Mouse (Mus musculus) testis, adult 2 months (tissue): Measurements from ENCODE around the gene Mogs. TPM values are rescaled to one million over a fixed set of nuclear protein-coding genes. Genes with fewer than 3 reads are reported as not detected.
A peak's percentile ranks its signal among the peaks of the same experiment; 100 is the strongest.

Experiments
- H3K27ac ChIP-seq: fragments of 200-500 bp; 2 replicates; pipeline ENCODE4 v1.5.1; 2012; ENCODE audit warnings: low read depth, low read length; ENCODE audit not compliant: control insufficient read depth, insufficient read depth
- H3K27me3 ChIP-seq: fragments of 200-500 bp; 2 replicates; pipeline ENCODE4 v1.6.1; 2012; ENCODE audit warnings: mild to moderate bottlenecking, low read length, moderate library complexity; ENCODE audit not compliant: control insufficient read depth, insufficient read depth
- H3K36me3 ChIP-seq: fragments of 200-500 bp; 2 replicates; pipeline ENCODE4 v1.6.1; 2012; ENCODE audit warnings: mild to moderate bottlenecking, low read length; ENCODE audit not compliant: control insufficient read depth, insufficient read depth
- H3K4me1 ChIP-seq: fragments of 200-500 bp; 2 replicates; pipeline ENCODE4 v1.6.1; 2012; ENCODE audit warnings: low read length; ENCODE audit not compliant: control insufficient read depth, insufficient read depth
- H3K4me3 ChIP-seq: fragments of 200-500 bp; 2 replicates; pipeline ENCODE4 v1.5.1; 2012; ENCODE audit warnings: low read depth, mild to moderate bottlenecking, low read length, moderate library complexity, mixed read lengths; ENCODE audit not compliant: control insufficient read depth
- CTCF ChIP-seq: fragments of 200-500 bp; IDR thresholded peaks from 2 replicates; pipeline ENCODE4 v1.5.1; 2012; ENCODE audit warnings: low read depth, mild to moderate bottlenecking, inconsistent platforms, low read length, moderate library complexity; ENCODE audit not compliant: control insufficient read depth, insufficient read depth, insufficient replicate concordance
- POLR2A ChIP-seq: fragments of 200-500 bp; IDR thresholded peaks from 2 replicates; pipeline ENCODE4 v1.6.1; 2012; ENCODE audit warnings: low read depth, mild to moderate bottlenecking, inconsistent platforms, low read length, moderate library complexity; ENCODE audit not compliant: control insufficient read depth
- polyA plus RNA-seq: library from polyadenylated mRNA; depleted of rRNA; stranded (reverse); fragments of >200 nt; gene quantifications from 2 replicates; pipeline ENCODE4 v1.2.3, GENCODE M21; 2012; rRNA removed

Gene Mogs
- 20.7 and 20.9 TPM in 2 replicates for polyA plus RNA-seq

DNA sequence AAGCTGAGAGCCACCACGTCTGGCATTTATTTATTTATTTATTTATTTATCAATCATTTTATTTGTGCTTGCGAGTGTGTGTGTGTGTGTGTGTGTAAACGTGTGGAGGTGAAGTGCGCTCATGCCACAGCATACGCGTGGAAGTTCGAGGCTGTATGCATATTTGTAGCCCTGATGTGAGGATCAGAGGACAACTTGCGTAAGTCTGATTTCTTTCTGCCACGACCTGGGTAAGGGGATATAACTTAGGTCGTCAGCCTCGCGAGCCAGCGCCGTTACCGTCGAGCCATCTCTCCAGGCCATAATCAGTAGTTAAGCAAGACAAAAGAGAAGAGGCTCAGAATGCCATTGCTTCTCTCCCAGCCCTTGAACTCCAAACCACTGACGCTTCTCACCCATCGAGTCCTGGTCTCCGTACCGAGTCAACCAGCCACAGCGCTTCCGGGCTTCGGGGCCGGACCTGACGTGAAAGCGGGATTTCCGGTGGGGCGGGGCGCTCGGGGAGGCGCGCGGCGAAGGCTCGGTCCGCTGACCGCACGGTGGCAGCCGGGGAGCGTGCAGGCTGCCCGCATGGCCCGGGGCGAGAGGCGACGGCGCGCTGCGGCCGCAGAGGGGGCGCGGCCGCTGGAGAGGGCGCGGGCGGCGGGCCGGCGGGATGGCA, at the start of gene Mogs:
Mogs (plus strand) TSS at position 486 of the 661 bp plus-strand sequence.
- peak within 1 kb of the TSS; percentile 99 for H3K4me3 ChIP-seq
- peak within 1 kb of the TSS; percentile 64 for H3K27ac ChIP-seq
- peaks cover 12% of the 10 kb centered on the region for H3K4me1 ChIP-seq
- no peaks in the 10 kb centered on the region for H3K27me3 ChIP-seq
- H3K36me3 ChIP-seq = no peaks in the 10 kb centered on the region; the same call in 1 of the 2 replicates
- no peak for TF ChIP-seq CTCF
- TF ChIP-seq POLR2A = peak; percentile 83

DNA sequence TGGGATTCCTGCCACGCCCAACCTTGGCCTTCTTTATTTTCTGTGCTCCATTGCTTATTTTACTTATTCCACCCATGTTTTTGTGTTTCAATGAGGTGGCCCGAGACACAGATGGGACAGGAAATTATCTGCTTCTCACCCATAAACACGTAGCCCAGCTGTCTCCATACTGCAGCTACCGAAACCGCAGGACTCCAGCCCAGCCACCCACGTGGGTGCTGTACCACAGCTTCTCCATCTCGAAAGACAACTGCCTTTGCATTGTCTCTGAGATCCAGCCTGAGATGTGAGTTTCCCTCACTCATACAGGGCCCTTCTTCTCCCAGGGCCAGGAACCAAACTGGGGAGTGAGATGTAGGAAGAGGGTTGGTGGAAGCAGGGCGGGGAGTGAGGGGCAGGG, 49.3 kb upstream of the Mogs start:
- Histone ChIP-seq H3K36me3 (no peaks in the 10 kb centered on the region), H3K27ac (no peak overlapping the region), H3K4me3 (no peak overlapping the region), H3K27me3 (peaks cover 2% of the 10 kb centered on the region; the same call in 1 of the 2 replicates), H3K4me1 (peaks cover 9% of the 10 kb centered on the region)
- TF ChIP-seq POLR2A (no peak), CTCF (no peak)

DNA sequence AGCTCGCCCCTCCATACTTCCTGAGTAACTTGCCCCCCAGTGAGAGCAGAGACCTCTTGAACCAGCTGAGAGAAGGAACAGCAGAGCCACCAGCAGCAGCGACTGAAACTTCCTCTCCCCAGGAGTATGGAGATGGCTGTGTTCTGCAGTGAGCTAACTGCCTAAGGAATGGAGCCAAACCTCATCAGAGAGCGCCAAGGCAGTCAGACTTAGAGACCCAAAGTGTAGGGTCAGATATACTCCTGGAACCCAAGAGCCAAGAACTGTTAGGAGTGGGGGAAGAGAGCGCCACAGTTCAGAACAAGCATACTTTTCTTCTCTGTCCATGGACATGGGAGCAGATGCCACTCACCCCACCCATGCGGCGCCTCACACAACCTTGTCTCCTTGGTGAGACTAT, 48.9 kb upstream of the Mogs start:
- no peak overlapping the region for H3K4me3 ChIP-seq
- H3K27ac ChIP-seq = no peak overlapping the region
- H3K36me3 ChIP-seq = no peaks in the 10 kb centered on the region
- peaks cover 3% of the 10 kb centered on the region; the same call in 1 of the 2 replicates for H3K27me3 ChIP-seq
- TF ChIP-seq CTCF = no peak
- TF ChIP-seq POLR2A = no peak
- H3K4me1 ChIP-seq = peaks cover 11% of the 10 kb centered on the region

DNA sequence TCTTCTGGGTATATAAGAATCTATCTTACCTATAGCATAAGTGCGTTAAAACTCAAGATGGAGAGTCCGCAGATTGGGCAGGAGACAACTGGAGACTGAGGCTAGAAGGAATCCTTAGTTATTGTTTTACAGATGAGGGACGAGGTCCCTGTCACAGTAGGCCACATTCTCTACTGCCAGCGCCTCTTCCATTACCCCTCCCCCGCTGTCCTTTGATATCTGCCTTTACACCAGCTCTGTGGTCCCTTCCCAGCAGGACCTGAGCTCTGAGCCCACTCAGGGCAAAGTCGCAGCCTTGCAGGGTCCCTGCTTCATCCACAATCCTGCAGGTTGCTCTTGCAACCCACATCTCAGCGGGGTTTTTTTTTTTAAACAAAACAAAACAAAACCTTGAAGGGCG, 47.1 kb upstream of the Mogs start:
- H3K4me3 ChIP-seq = no peak overlapping the region
- H3K27me3 ChIP-seq = peaks cover 3% of the 10 kb centered on the region; the same call in 1 of the 2 replicates
- no peaks in the 10 kb centered on the region for H3K36me3 ChIP-seq
- H3K4me1 ChIP-seq = peaks cover 12% of the 10 kb centered on the region
- H3K27ac ChIP-seq = no peak overlapping the region
- TF ChIP-seq POLR2A = no peak
- no peak for TF ChIP-seq CTCF

DNA sequence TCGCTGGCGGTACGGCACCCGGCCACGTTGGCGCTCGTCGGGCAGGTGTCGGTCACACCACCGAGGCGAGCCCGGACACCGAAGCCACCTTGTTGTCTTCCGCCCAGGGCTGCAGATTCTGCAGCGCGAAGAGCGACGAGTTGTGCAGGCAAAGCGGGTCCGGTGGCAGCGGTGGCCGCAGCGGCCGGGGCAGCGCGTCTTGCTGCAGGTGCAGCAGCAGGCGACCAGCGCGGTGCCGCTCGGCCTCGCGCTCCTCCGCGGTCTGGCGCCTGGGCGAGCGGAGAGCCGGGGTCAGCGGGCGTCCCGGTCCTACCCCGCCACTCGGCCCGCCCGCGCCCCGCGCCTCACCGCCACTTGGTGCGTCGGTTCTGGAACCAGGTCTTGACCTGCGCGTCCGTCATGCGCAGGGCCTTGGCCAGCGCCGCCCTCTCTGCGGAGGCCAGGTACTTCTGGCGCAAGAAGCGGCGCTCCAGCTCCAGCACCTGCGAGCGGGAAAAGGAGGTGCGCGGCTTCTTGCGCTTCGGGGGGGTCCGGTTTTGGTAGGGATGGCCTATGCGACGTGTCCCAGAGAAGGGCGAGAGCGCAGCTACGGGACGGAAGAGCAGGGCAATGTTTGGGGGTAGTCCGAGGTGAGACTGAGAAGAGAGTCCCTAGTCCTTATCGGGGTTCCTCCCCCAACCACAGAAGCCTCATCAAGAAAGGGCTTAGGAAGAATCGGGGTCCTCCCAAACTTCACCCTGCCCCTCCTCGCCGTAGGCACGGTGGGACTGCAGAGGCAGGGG, 46.4 kb upstream of the Mogs start:
- TF ChIP-seq CTCF = no peak
- TF ChIP-seq POLR2A = no peak
- Histone ChIP-seq H3K36me3 (no peaks in the 10 kb centered on the region), H3K4me1 (peaks cover 12% of the 10 kb centered on the region), H3K27ac (no peak overlapping the region), H3K27me3 (peaks cover 3% of the 10 kb centered on the region; the same call in 1 of the 2 replicates), H3K4me3 (no peak overlapping the region; the same call in 1 of the 2 replicates)

DNA sequence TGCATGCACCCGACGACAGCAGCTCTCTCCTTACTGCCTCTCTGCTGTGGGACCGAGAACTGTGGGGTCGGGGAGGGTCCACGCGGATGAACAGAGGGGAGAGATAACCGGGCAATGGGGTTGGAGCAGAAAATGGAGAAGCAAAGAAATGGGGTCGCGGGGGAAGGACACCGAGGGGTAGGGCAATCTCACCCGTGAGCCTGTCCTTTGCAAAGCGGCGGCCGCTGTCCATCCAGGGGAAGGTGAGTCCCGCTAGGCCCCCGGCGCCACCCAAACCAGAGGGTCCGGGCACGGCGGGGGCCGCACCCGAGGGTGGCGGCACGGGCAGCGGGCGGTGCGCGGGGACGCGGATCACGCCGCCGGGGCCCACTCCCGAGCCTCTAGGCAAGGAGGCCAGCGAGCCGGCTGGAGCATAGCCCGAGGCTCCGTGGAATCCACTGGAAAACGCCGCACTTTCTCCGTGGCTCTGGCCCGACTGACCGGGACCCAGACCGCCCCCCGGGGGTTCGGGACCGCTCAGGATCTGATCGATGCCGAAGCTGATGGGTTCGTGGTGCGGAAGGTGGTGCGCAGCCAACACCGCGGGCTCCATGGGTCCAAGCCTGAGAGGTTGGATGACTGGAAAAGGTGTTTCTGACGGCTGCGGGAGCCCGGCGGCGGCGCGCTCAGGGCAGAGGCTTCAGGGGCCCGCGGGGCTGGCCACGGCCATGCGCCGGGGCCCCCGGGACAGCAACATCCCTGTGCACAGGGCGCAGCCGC, 45.6 kb upstream of the Mogs start:
- Histone ChIP-seq H3K36me3 (no peaks in the 10 kb centered on the region), H3K4me1 (peaks cover 12% of the 10 kb centered on the region), H3K4me3 (peak overlapping the region; percentile 6; the same call in 1 of the 2 replicates), H3K27me3 (peaks cover 3% of the 10 kb centered on the region; the same call in 1 of the 2 replicates), H3K27ac (no peak overlapping the region)
- TF ChIP-seq CTCF (no peak), POLR2A (no peak)

DNA sequence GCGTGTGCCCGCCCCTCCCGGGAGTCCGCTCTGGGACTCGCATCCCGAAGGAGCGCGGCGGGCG, 45.2 kb upstream of the Mogs start, which contains the start of gene Tlx2:
Tlx2 (minus strand) TSS at position 47 of the 64 bp plus-strand sequence.
- Histone ChIP-seq H3K27ac (no peak within 1 kb of the TSS), H3K4me1 (peaks cover 12% of the 10 kb centered on the region), H3K4me3 (peak within 1 kb of the TSS; percentile 9; the same call in 1 of the 2 replicates), H3K36me3 (no peaks in the 10 kb centered on the region), H3K27me3 (peaks cover 3% of the 10 kb centered on the region; the same call in 1 of the 2 replicates)
- TF ChIP-seq POLR2A = no peak
- TF ChIP-seq CTCF = no peak
